Mouse (Mus musculus) lung, postnatal 0 days (tissue): ENCODE results near the gene Cdk5rap3.

ENCODE experiments used
- CTCF ChIP-seq: IDR thresholded peaks from 2 replicates; pipeline ENCODE4 v1.5.1; 2016; ENCODE audit warnings: antibody characterized with exemption, mild to moderate bottlenecking
- EP300 ChIP-seq: IDR thresholded peaks from 2 replicates; pipeline ENCODE4 v1.6.1; 2016; ENCODE audit warnings: antibody characterized with exemption, mild to moderate bottlenecking, control low read depth

DNA sequence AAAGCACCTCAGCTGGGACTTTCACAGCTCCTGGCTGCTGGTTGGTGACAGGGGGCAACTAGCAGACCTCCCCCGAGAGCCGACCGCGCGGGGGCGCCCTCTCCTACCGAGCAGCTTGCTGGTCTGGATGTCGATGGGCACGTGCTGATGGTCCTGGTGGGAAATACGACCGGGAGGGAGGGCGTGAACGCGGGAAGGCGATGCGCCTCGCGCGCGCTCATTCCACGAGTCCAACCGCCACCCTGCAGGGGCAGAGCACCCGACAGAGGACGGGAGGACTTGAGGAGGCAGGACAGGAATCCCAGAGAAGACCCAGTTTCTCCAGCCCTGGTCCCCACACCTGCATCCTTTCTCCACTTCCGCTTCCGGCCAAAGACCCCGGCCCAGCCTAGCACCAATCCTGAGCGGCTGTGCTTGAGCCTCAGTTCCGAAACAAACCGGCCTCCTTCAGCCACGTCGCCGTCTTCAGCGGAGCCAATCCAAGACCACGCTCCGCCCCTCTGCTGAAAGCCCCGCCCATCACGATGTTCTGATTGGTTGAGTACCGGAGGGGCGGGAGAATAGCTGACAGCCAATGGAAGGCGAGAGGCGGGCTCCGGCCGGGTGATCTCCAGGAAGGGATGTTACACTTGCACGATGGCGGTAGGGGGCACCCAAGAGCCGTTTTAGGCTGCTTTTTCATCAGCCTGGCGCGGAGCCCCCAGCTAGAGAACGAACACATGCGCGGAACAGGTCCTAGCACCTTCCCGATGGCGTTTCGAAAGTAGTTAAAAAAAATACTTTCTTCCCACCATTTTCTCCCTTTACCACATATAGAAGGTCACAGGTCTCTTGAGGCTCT, at the start of gene Cdk5rap3:
- TF ChIP-seq CTCF = peak; percentile 89
- TF ChIP-seq EP300 = peak; percentile 69
